ENCODE assay signal across 11 mouse cellular contexts in the genomic region with DNA sequence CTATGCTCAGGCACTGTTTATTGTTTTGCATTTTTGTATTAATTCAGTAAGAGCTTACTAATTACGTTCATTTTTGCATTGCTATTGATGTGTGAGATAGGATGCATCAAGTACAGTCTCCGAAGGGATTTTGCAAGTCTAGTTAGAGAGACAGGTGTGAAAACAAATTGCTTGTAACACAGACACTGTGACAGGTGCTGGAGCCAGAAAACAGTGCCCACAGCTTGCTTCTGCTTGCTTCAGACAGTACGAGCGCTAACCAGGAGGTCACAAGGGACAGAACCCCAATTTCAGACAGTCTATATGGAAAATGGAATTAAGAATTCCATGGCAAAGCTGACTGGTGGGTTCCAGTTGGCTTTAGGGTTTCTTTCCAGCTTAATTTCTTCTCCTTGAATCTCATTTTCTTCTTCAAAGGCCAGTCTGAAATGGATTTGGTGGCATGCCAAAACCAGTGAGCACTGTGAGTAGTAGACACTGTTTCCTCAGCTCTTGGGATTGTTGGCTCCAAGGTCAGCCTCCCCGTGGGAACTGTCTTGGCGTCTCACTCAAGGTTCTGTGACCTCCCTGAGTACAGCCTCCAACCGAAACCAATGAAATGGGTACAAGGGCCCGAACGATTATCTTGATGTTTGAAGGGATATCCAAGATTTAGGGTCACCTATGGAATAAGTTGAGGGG. TPM values are rescaled to one million over a fixed set of nuclear protein-coding genes. Genes with fewer than 3 reads are reported as not detected.
DNase-seq lines count a peak whose midpoint lies in the region; ATAC-seq and TF ChIP-seq lines count a peak whose summit lies in the region.
"Had no signal": no experiment of that assay in that cellular context is flagged by ENCODE, and none has a peak within 500 bp of the region (broad histone marks: within the 10 kb centered on the region; RNA-seq: fewer than 3 reads in every experiment).

No protein-coding gene starts in this region.

- H3K79me2 ChIP-seq in myocyte (ENCODE audit: control insufficient read depth, insufficient read depth): no peaks in the 10 kb centered on the region

- no peaks in the 10 kb centered on the region for H3K9me3 ChIP-seq in hindbrain, embryonic 15.5 days
- no peaks in the 10 kb centered on the region for H3K9me3 ChIP-seq in hindbrain, embryonic 11.5 days (ENCODE audit: control insufficient read depth, low read length)
- no peaks in the 10 kb centered on the region for H3K9me3 ChIP-seq in neural tube, embryonic 14.5 days (ENCODE audit: control insufficient read depth, low read length)
- H3K9me3 ChIP-seq in neural tube, embryonic 15.5 days (replicated peaks): no peaks in the 10 kb centered on the region
- H3K9me3 ChIP-seq in liver, embryonic 12.5 days (replicated peaks): no peaks in the 10 kb centered on the region
- H3K9me3 ChIP-seq: heart, embryonic 13.5 days had no signal

- no peak overlapping the region for H3K4me2 ChIP-seq in hindbrain, embryonic 15.5 days
- H3K4me2 ChIP-seq in hindbrain, embryonic 11.5 days (replicated peaks; ENCODE audit: low read depth, low read length): no peak overlapping the region
- no peak overlapping the region for H3K4me2 ChIP-seq in neural tube, embryonic 14.5 days (ENCODE audit: low read depth, low read length)
- no peak overlapping the region for H3K4me2 ChIP-seq in neural tube, embryonic 15.5 days
- no peak overlapping the region for H3K4me2 ChIP-seq in myocyte (ENCODE audit: low read depth)
- H3K4me2 ChIP-seq in liver, embryonic 12.5 days: no peak overlapping the region
- H3K4me2 ChIP-seq: heart, embryonic 13.5 days had no signal

- peak; percentile 26 for DNase-seq in cerebellum, adult 9-11 months
- DNase-seq in cerebellum, adult 11 months: no peak
- DNase-seq in hindbrain, embryonic 11.5 days (ENCODE audit: low spot score): no peak
- DNase-seq: liver had no signal

- H3K27ac ChIP-seq in hindbrain, embryonic 15.5 days (replicated peaks): 0 out of 2 replicates have a peak overlapping the region, but pooled peaks have one; percentile 34
- no peak overlapping the region for H3K27ac ChIP-seq in hindbrain, embryonic 11.5 days (ENCODE audit: low read depth, low read length)
- no peak overlapping the region for H3K27ac ChIP-seq in neural tube, embryonic 14.5 days (ENCODE audit: low read depth, low read length)
- H3K27ac ChIP-seq in neural tube, embryonic 15.5 days (replicated peaks): no peak overlapping the region
- no peak overlapping the region for H3K27ac ChIP-seq in liver, embryonic 12.5 days
- H3K27ac ChIP-seq: heart, embryonic 13.5 days had no signal

- H3K36me3 ChIP-seq in hindbrain, embryonic 15.5 days: no peaks in the 10 kb centered on the region
- no peaks in the 10 kb centered on the region for H3K36me3 ChIP-seq in hindbrain, embryonic 11.5 days (ENCODE audit: control insufficient read depth, insufficient read depth, low read length)
- no peaks in the 10 kb centered on the region for H3K36me3 ChIP-seq in neural tube, embryonic 14.5 days (ENCODE audit: control insufficient read depth, insufficient read depth, low read length)
- no peaks in the 10 kb centered on the region for H3K36me3 ChIP-seq in neural tube, embryonic 15.5 days
- no peaks in the 10 kb centered on the region for H3K36me3 ChIP-seq in myocyte (ENCODE audit: control insufficient read depth, insufficient read depth)
- H3K36me3 ChIP-seq in liver, embryonic 12.5 days: no peaks in the 10 kb centered on the region
- H3K36me3 ChIP-seq: heart, embryonic 13.5 days had no signal

- no peak overlapping the region for H3ac ChIP-seq in myocyte (ENCODE audit: control insufficient read depth, insufficient read length)

- WGBS in hindbrain, embryonic 15.5 days: 62% methylated on average over 9 of the region's 9 CpGs
- 80% methylated on average over 9 of the region's 9 CpGs for WGBS in hindbrain, embryonic 11.5 days
- 70% methylated on average over 9 of the region's 9 CpGs for WGBS in neural tube, embryonic 14.5 days
- 71% methylated on average over 9 of the region's 9 CpGs for WGBS in neural tube, embryonic 15.5 days
- WGBS in liver, embryonic 12.5 days (ENCODE audit: insufficient replicate concordance): 69% methylated on average over 9 of the region's 9 CpGs

- no peak for ATAC-seq in hindbrain, embryonic 15.5 days (ENCODE audit: low FRiP score, low read depth)
- ATAC-seq in hindbrain, embryonic 11.5 days (ENCODE audit: low FRiP score): no peak
- ATAC-seq in neural tube, embryonic 14.5 days (ENCODE audit: low read depth): 0 out of 2 replicates have a peak, but pooled peaks have one; percentile 53
- ATAC-seq in neural tube, embryonic 15.5 days (ENCODE audit: low FRiP score): no peak
- ATAC-seq in liver, embryonic 12.5 days: no peak

- H3K4me3 ChIP-seq in hindbrain, embryonic 15.5 days: no peak overlapping the region
- no peak overlapping the region for H3K4me3 ChIP-seq in hindbrain, embryonic 11.5 days (ENCODE audit: low read depth, low read length)
- no peak overlapping the region for H3K4me3 ChIP-seq in neural tube, embryonic 14.5 days (ENCODE audit: low read depth, low read length)
- H3K4me3 ChIP-seq in neural tube, embryonic 15.5 days (replicated peaks): no peak overlapping the region
- no peak overlapping the region for H3K4me3 ChIP-seq in myocyte
- no peak overlapping the region for H3K4me3 ChIP-seq in liver, embryonic 12.5 days
- H3K4me3 ChIP-seq: erythroblast, embryonic 14.5 days; heart, embryonic 13.5 days had no signal

- no peaks in the 10 kb centered on the region; the same call in 1 of the 2 replicates for H3K4me1 ChIP-seq in hindbrain, embryonic 15.5 days (replicated peaks)
- no peaks in the 10 kb centered on the region for H3K4me1 ChIP-seq in hindbrain, embryonic 11.5 days (replicated peaks; ENCODE audit: control insufficient read depth, insufficient read depth, low read length)
- H3K4me1 ChIP-seq in neural tube, embryonic 14.5 days (ENCODE audit: control insufficient read depth, insufficient read depth, low read length): no peaks in the 10 kb centered on the region
- H3K4me1 ChIP-seq in neural tube, embryonic 15.5 days: 0 out of 2 replicates have a peak, but pooled peaks cover 4% of the 10 kb centered on the region
- no peaks in the 10 kb centered on the region for H3K4me1 ChIP-seq in liver, embryonic 12.5 days

- TF ChIP-seq POLR2A in myocyte (IDR thresholded peaks at IDR 0.05; ENCODE audit: insufficient read length, low read depth): no peak

- H3K27me3 ChIP-seq in hindbrain, embryonic 15.5 days: no peaks in the 10 kb centered on the region
- H3K27me3 ChIP-seq in hindbrain, embryonic 11.5 days (ENCODE audit: control insufficient read depth, insufficient read depth, low read length): no peaks in the 10 kb centered on the region
- no peaks in the 10 kb centered on the region for H3K27me3 ChIP-seq in neural tube, embryonic 14.5 days (ENCODE audit: control insufficient read depth, insufficient read depth, low read length)
- no peaks in the 10 kb centered on the region for H3K27me3 ChIP-seq in neural tube, embryonic 15.5 days (replicated peaks)
- no peaks in the 10 kb centered on the region for H3K27me3 ChIP-seq in myocyte (ENCODE audit: control insufficient read depth, insufficient read depth, insufficient read length)
- H3K27me3 ChIP-seq in liver, embryonic 12.5 days (replicated peaks): no peaks in the 10 kb centered on the region
- H3K27me3 ChIP-seq: heart, embryonic 13.5 days had no signal

- no peak overlapping the region for H3K9ac ChIP-seq in hindbrain, embryonic 15.5 days
- H3K9ac ChIP-seq in hindbrain, embryonic 11.5 days (ENCODE audit: low read depth, low read length): no peak overlapping the region
- no peak overlapping the region for H3K9ac ChIP-seq in neural tube, embryonic 14.5 days (replicated peaks; ENCODE audit: low read depth, low read length)
- H3K9ac ChIP-seq in neural tube, embryonic 15.5 days (replicated peaks): no peak overlapping the region
- no peak overlapping the region for H3K9ac ChIP-seq in liver, embryonic 12.5 days
- H3K9ac ChIP-seq: heart, embryonic 13.5 days had no signal

TF ChIP-seq in myocyte, 11 proteins besides CTCF, POLR2A, EP300 and RAD21:
- TF ChIP-seq USF1 (IDR thresholded peaks at IDR 0.05; ENCODE audit: low read depth): no peak
- TF ChIP-seq MYOG (IDR thresholded peaks at IDR 0.05; ENCODE audit: control insufficient read depth in 1 of 3, insufficient read depth in 1 of 3, insufficient read length in 2 of 3, low read depth in 2 of 3): peak in 1 of 3 experiments; percentile 37
- peak in 2 of 3 experiments; percentile 33 to 55 for TF ChIP-seq MYOD1 (IDR thresholded peaks at IDR 0.05; ENCODE audit: control insufficient read depth in 1 of 3, insufficient read length in 2 of 3, low read depth in 2 of 3)
- no peak for TF ChIP-seq MAX (IDR thresholded peaks at IDR 0.05; ENCODE audit: low read depth)
- TF ChIP-seq POLR2AphosphoS2 (IDR thresholded peaks at IDR 0.05; ENCODE audit: insufficient read length, low read depth): no peak

RNA-seq across cellular contexts. Expression of a gene that starts 11.9 kb away (rescaled TPM):
- polyA plus RNA-seq in hindbrain, embryonic 15.5 days (2015; fragmentation: Nextera tagmentation; extraction: Ambion mirVana): 17.3 and 18.6 TPM in 2 replicates
- polyA plus RNA-seq in hindbrain, embryonic 11.5 days (2014; fragmentation: Nextera tagmentation; extraction: Ambion mirVana): 13.7 and 16.8 TPM in 2 replicates
- polyA plus RNA-seq in neural tube, embryonic 14.5 days (2014; fragmentation: Nextera tagmentation; extraction: Ambion mirVana): 20.1 and 21.7 TPM in 2 replicates
- polyA plus RNA-seq in neural tube, embryonic 15.5 days (2015; fragmentation: Nextera tagmentation; extraction: Ambion mirVana): 17.9 and 18.8 TPM in 2 replicates
- 3.5 TPM for polyA plus RNA-seq in myocyte (2012; fragmentation: generic; extraction: Trizol)
- 6.3 and 7.3 TPM in 2 replicates for polyA plus RNA-seq in liver, embryonic 12.5 days (2016; fragmentation: Nextera tagmentation; extraction: Ambion mirVana)
